Mouse (Mus musculus) forebrain, embryonic 11.5 days (tissue): Measurements from ENCODE around the gene Tarbp2. TPM values are rescaled to one million over a fixed set of nuclear protein-coding genes. Genes with fewer than 3 reads are reported as not detected.

Experiments
- ATAC-seq: fragments of 200-750 bp; cut with Nextera tagmentation; replicated peaks from 2 replicates; pipeline ENCODE4 v1.8.0; 2017; ENCODE audit warnings: moderate TSS enrichment; ENCODE audit not compliant: low FRiP score
- DNase-seq: peaks from one replicate; pipeline ENCODE4 v3.0.0-alpha.2; 2017; ENCODE audit warnings: low spot score
- H3K27ac ChIP-seq: fragments of 300-500 bp; sonication (generic); 2 replicates; pipeline ENCODE4 v1.5.1; 2014; ENCODE audit warnings: low read depth, low read length
- H3K27me3 ChIP-seq: fragments of 300-500 bp; sonication (generic); 2 replicates; pipeline ENCODE4 v1.6.1; 2014; ENCODE audit warnings: mild to moderate bottlenecking, low read length, mixed read lengths; ENCODE audit not compliant: control insufficient read depth, insufficient read depth
- H3K36me3 ChIP-seq: fragments of 300-500 bp; sonication (generic); 2 replicates; pipeline ENCODE4 v1.6.1; 2014; ENCODE audit warnings: mild to moderate bottlenecking, low read length, moderate library complexity, mixed read lengths; ENCODE audit not compliant: control insufficient read depth, insufficient read depth
- H3K4me1 ChIP-seq: fragments of 300-500 bp; sonication (generic); replicated peaks from 2 replicates; pipeline ENCODE4 v1.6.1; 2014; ENCODE audit warnings: low read length, mixed read lengths; ENCODE audit not compliant: control insufficient read depth, insufficient read depth
- H3K4me2 ChIP-seq: fragments of 300-500 bp; sonication (generic); 2 replicates; pipeline ENCODE4 v1.6.1; 2014; ENCODE audit warnings: low read depth, mild to moderate bottlenecking, low read length, moderate library complexity, mixed read lengths; ENCODE audit not compliant: severe bottlenecking
- H3K4me3 ChIP-seq: fragments of 300-500 bp; sonication (generic); 2 replicates; pipeline ENCODE4 v1.5.1; 2014; ENCODE audit warnings: low read depth, low read length
- H3K9ac ChIP-seq: fragments of 300-500 bp; sonication (generic); 2 replicates; pipeline ENCODE4 v1.6.1; 2014; ENCODE audit warnings: low read length
- H3K9me3 ChIP-seq: fragments of 300-500 bp; sonication (generic); 2 replicates; pipeline ENCODE4 v1.6.1; 2016; ENCODE audit warnings: low read length, mixed read lengths; ENCODE audit not compliant: control insufficient read depth
- WGBS: fragments of 180-500 bp; shearing (Covaris S2); extraction: QIAGEN DNeasy Blood & Tissue Kit; methylation state at CpG from one replicate; pipeline ENCODE4 v1.1.7; 2014; 5-methylcytosine and 5-hydroxymethylcytosine counted together
- polyA plus RNA-seq: library from polyadenylated mRNA; unstranded; fragments of >200 nt; fragmentation: Nextera tagmentation; extraction: Ambion mirVana; gene quantifications from 2 replicates; pipeline ENCODE4 v1.2.1, GENCODE M21; 2014

Gene Tarbp2
- polyA plus RNA-seq, 1 experiment from 2014 or later = 98.9 TPM

DNA sequence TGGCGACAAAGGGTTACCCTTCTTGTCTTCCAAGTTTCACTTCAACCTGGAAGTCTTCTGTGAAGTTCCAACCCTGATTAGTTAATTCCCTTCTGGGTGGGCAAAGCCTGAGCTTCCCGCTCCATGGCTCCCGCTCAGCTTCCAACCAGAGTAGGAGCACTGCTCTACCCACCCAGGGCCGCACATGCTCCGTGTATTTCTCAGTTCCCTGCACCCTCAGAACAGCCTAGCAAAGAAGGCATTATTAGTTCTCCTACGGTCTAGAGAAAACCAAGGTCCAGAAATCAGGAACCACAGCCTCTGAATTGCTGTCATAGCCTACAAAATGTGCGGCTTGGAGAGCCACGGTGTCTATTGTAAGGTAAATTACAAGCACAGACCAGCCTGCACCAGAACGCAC is 7.9 kb upstream of the Tarbp2 start:
- ATAC-seq (peak; percentile 67), DNase-seq (no peak)
- no peaks in the 10 kb centered on the region for H3K36me3 ChIP-seq

GRCm38 (mm10) chr15:102510590-102511284 is 7.3 kb upstream of the Tarbp2 start:
- ATAC-seq (peak; percentile 96), DNase-seq (peak; percentile 98)
- H3K27me3 ChIP-seq = no peaks in the 10 kb centered on the region
- peak overlapping the region; percentile 84 for H3K4me2 ChIP-seq
- WGBS = 3% methylated on average over 32 of the region's 34 CpGs
- H3K9me3 ChIP-seq = no peaks in the 10 kb centered on the region
- H3K36me3 ChIP-seq = no peaks in the 10 kb centered on the region
- peaks cover 14% of the 10 kb centered on the region for H3K4me1 ChIP-seq
- H3K27ac ChIP-seq = peak overlapping the region; percentile 74
- peak overlapping the region; percentile 61 for H3K9ac ChIP-seq
- peak overlapping the region; percentile 53 for H3K4me3 ChIP-seq

More for the DNA sequence above, 7.9 kb upstream of the Tarbp2 start:
- H3K4me3 ChIP-seq = peak overlapping the region; percentile 53
- no peaks in the 10 kb centered on the region for H3K27me3 ChIP-seq
- H3K9ac ChIP-seq = peak overlapping the region; percentile 61
- no peaks in the 10 kb centered on the region for H3K9me3 ChIP-seq
- peaks cover 13% of the 10 kb centered on the region for H3K4me1 ChIP-seq
- H3K4me2 ChIP-seq = peak overlapping the region; percentile 84
- H3K27ac ChIP-seq = 0 out of 2 replicates have a peak overlapping the region, but pooled peaks have one; percentile 50
- WGBS = 6% methylated on average over 9 of the region's 9 CpGs

GRCm38 (mm10) chr15:102511285-102511833 is 6.6 kb upstream of the Tarbp2 start:
- H3K9me3 ChIP-seq = no peaks in the 10 kb centered on the region
- H3K27ac ChIP-seq = peak overlapping the region; percentile 74
- peak overlapping the region; percentile 84 for H3K4me2 ChIP-seq
- WGBS = 10% methylated on average over 6 of the region's 6 CpGs
- peak; percentile 67 for DNase-seq
- no peaks in the 10 kb centered on the region for H3K27me3 ChIP-seq
- no peak for ATAC-seq
- H3K4me1 ChIP-seq = peaks cover 19% of the 10 kb centered on the region
- no peak overlapping the region for H3K4me3 ChIP-seq
- no peaks in the 10 kb centered on the region for H3K36me3 ChIP-seq
- H3K9ac ChIP-seq = peak overlapping the region; percentile 35; the same call in 1 of the 2 replicates

DNA sequence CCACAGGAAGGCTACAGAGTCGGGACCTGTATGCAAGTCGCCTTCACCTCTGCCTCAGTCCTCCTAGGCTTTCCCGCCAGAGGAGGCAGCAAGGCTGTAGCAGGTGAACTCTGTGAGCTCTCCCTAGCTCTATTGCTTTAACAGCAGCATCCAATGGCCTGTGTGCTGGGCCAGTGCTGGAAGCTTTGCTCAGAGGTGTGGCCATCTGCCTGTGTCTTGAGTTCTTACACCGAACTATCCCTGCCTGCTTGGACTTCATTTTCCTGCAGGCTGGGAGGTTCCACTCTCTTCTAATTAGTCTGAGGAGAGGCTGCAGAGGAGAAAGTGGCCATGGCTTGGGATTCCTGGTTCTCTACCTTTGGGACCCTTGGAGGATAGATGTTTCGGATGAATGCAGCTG is 6.0 kb upstream of the Tarbp2 start:
- Histone ChIP-seq H3K9me3 (no peaks in the 10 kb centered on the region), H3K27me3 (no peaks in the 10 kb centered on the region), H3K4me3 (no peak overlapping the region), H3K4me1 (peaks cover 19% of the 10 kb centered on the region), H3K36me3 (no peaks in the 10 kb centered on the region), H3K9ac (0 out of 2 replicates have a peak overlapping the region, but pooled peaks have one; percentile 35), H3K27ac (peak overlapping the region; percentile 74), H3K4me2 (no peak overlapping the region; the same call in 1 of the 2 replicates)
- DNase-seq (no peak), ATAC-seq (no peak)
- 29% methylated on average over 5 of the region's 5 CpGs for WGBS

GRCm38 (mm10) chr15:102512471-102512870 is 5.5 kb upstream of the Tarbp2 start:
- Histone ChIP-seq H3K4me1 (peaks cover 19% of the 10 kb centered on the region), H3K4me3 (no peak overlapping the region), H3K36me3 (no peaks in the 10 kb centered on the region), H3K9ac (no peak overlapping the region), H3K27ac (peak overlapping the region; percentile 74; the same call in 1 of the 2 replicates), H3K9me3 (no peaks in the 10 kb centered on the region), H3K27me3 (no peaks in the 10 kb centered on the region), H3K4me2 (no peak overlapping the region)
- DNase-seq (no peak), ATAC-seq (no peak)

DNA sequence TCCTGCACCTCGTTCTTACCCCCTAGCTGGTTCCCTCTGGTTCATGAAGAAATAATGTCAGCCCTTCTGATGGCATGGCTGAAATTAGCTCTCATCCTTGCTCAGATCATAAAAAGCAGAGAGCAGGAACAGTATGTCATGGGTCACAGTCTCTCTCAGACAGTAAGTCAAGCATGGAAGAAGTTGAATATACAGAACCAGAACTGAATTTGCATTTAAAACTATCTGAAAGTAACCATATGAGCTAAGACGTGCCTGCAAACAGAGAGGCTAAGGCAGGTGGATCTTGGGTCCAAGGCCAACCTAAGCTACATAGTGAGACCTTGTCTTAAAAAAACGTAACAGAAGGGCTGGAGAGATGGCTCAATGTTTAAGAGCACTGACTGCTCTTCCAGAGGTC is 5.0 kb upstream of the Tarbp2 start:
- no peak for DNase-seq
- Histone ChIP-seq H3K27ac (no peak overlapping the region), H3K36me3 (no peaks in the 10 kb centered on the region), H3K9me3 (no peaks in the 10 kb centered on the region), H3K27me3 (no peaks in the 10 kb centered on the region), H3K9ac (no peak overlapping the region), H3K4me1 (peaks cover 19% of the 10 kb centered on the region), H3K4me3 (no peak overlapping the region), H3K4me2 (no peak overlapping the region)
- WGBS = 79% methylated on average over 3 of the region's 3 CpGs
- no peak for ATAC-seq

DNA sequence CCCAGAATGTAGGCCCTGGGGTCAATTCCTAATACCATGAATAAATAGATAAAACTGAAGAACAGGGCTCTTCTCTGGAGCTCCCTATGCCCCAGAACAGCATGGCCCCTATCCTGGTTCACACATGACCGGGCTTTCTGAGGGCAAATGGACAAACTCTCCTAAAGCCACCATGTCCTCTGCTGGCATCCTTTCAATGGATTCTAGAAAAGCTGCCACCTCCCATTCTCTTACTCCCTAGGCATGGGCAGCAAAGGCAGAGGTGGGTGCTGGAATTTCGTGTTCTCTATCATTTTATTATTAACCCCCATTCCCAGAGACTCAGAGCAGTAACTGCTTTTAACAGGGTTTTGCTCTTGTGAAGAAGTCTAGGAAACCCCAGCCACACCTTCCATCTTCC is 2.7 kb upstream of the Tarbp2 start:
- Histone ChIP-seq H3K4me1 (peaks cover 24% of the 10 kb centered on the region), H3K4me2 (peak overlapping the region; percentile 92; the same call in 1 of the 2 replicates), H3K27me3 (no peaks in the 10 kb centered on the region), H3K36me3 (no peaks in the 10 kb centered on the region), H3K9me3 (no peaks in the 10 kb centered on the region), H3K27ac (no peak overlapping the region), H3K9ac (no peak overlapping the region), H3K4me3 (no peak overlapping the region)
- DNase-seq (no peak), ATAC-seq (no peak)
- WGBS = 82% methylated on average over 2 of the region's 2 CpGs

DNA sequence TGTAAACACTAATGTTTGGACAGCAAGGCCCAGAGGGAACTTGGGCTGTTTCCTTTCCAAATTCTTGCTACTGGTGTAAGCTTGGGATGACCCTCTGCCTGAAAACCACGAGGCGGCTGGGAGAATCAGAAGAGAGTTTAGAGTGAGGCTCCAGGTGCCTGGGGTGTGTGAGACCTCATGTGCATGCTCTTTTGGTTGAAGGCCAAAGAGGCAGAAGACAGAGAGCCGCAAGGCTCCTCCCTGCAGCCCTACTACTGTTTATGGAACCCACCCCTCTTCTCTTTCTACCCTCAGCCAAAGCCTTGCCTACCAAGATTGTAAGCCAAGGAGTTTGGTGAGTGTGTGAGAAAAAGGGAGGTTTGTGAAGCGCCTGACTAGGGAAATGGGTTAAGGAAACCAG is 2.2 kb upstream of the Tarbp2 start:
- H3K4me2 ChIP-seq = peak overlapping the region; percentile 92
- no peaks in the 10 kb centered on the region for H3K9me3 ChIP-seq
- 0 out of 2 replicates have a peak overlapping the region, but pooled peaks have one; percentile 84 for H3K27ac ChIP-seq
- H3K36me3 ChIP-seq = no peaks in the 10 kb centered on the region
- 59% methylated on average over 4 of the region's 4 CpGs for WGBS
- H3K4me3 ChIP-seq = peak overlapping the region; percentile 69
- ATAC-seq = no peak
- peak overlapping the region; percentile 80 for H3K9ac ChIP-seq
- H3K27me3 ChIP-seq = no peaks in the 10 kb centered on the region
- H3K4me1 ChIP-seq = peaks cover 23% of the 10 kb centered on the region
- no peak for DNase-seq
